Mouse (Mus musculus): Measurements from ENCODE around the gene Pbx1. TPM values are rescaled to one million over a fixed set of nuclear protein-coding genes. Genes with fewer than 3 reads are reported as not detected.

Pbx1 gene
- total and polyA plus RNA-seq, 3 experiments, result 0.10 TPM; not detected in 2

DNA sequence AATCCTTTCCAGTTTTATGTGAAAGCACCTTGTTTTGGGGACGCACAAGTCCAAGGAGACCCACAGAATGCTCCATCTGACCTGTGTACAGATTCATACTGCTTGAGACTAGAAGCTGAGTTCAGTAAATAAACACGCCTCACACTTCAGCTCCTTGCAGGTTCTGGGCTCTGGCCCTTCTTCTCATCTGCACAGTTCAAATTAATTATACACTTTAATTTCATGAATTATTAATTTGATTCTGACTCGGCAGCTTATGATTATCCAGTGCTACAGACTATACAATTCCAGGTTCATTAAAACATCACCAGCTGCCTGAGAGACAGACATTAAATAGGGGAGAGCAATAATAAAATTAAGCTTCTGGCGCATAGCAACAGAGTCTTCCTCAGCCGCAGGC, 156.4 kb downstream of the Pbx1 start:
- Histone ChIP-seq H3K36me3 (ENCODE audit: control insufficient read depth in 1 of 2, insufficient read depth in 2 of 2, low read length in 2 of 2) (no peaks in the 10 kb centered on the region), H3K27me3 (ENCODE audit: control insufficient read depth in 1 of 2, insufficient read depth in 2 of 2, low read length in 2 of 2) (no peaks in the 10 kb centered on the region), H3K4me1 (ENCODE audit: control insufficient read depth in 1 of 2, insufficient read depth in 2 of 2, low read length in 2 of 2) (no peaks in the 10 kb centered on the region)

DNA sequence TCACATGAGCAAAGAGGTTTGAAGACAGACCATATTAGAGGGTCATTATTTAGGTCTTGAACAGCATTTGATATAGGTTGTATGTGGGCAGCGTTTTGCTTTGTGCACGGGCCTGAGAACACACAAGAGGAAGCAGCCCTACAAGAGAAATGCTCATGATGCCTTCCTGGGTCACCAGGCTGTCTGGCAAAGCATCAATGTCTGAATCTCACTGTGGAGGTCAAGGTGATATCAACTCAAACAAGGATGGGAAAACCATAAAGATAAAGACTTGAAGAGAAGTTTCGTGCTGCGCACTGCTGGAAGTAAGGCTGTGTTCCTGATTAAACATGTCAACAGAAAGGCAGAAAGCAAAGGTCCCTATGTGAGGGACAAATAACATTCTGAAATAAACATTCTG, 157.8 kb downstream of the Pbx1 start:
- Histone ChIP-seq H3K27ac (ENCODE audit: control insufficient read depth, low read depth, low read length) (no peak overlapping the region), H3K79me2 (ENCODE audit: control insufficient read depth, insufficient read depth, low read length, poor library complexity) (no peaks in the 10 kb centered on the region), H3K9me3 (replicated peaks; ENCODE audit: insufficient read depth, low read length) (no peaks in the 10 kb centered on the region), H3K4me1 (ENCODE audit: control insufficient read depth in 1 of 2, insufficient read depth in 2 of 2, low read length in 2 of 2) (no peaks in the 10 kb centered on the region), H3K4me3 (ENCODE audit: control insufficient read depth in 1 of 2, insufficient read depth in 1 of 2, low read depth in 2 of 2, low read length in 2 of 2) (no peak overlapping the region), H3K36me3 (ENCODE audit: control insufficient read depth in 1 of 2, insufficient read depth in 2 of 2, low read length in 2 of 2) (no peaks in the 10 kb centered on the region), H3K9ac (ENCODE audit: control insufficient read depth, low read depth, low read length, poor library complexity, severe bottlenecking) (no peak overlapping the region), H3K27me3 (ENCODE audit: control insufficient read depth in 1 of 2, insufficient read depth in 2 of 2, low read length in 2 of 2) (no peaks in the 10 kb centered on the region; a peak in 1 of 4 replicates)
- no peak for TF ChIP-seq JUND (IDR thresholded peaks at IDR 0.05; ENCODE audit: low read depth, low read length)
- TF ChIP-seq MXI1 (IDR thresholded peaks at IDR 0.05; ENCODE audit: low read depth, low read length), result no peak
- DNase-seq (ENCODE audit: low read depth, low spot score), result no peak

More for the DNA sequence above, 156.4 kb downstream of the Pbx1 start:
- no peak for TF ChIP-seq CTCF (IDR thresholded peaks at IDR 0.05 in 2 of 3, conservative IDR thresholded peaks at IDR 0.05 in 1 of 3; ENCODE audit: control insufficient read depth in 1 of 3, insufficient read depth in 1 of 3, low read depth in 2 of 3, low read length in 3 of 3, poor library complexity in 1 of 3, severe bottlenecking in 1 of 3)
- no peak for TF ChIP-seq RAD21 (IDR thresholded peaks at IDR 0.05; ENCODE audit: low read depth, low read length)
- no peak for TF ChIP-seq USF2 (IDR thresholded peaks at IDR 0.05; ENCODE audit: borderline replicate concordance in 1 of 2, insufficient read depth in 1 of 2, low read depth in 1 of 2, low read length in 2 of 2)
- no peak for TF ChIP-seq HCFC1 (IDR thresholded peaks at IDR 0.05; ENCODE audit: low read depth, low read length)
- TF ChIP-seq MYC (IDR thresholded peaks at IDR 0.05; ENCODE audit: low read depth, low read length), result no peak
- TF ChIP-seq ZMIZ1 (IDR thresholded peaks at IDR 0.05; ENCODE audit: low read depth, low read length), result no peak
- TF ChIP-seq MYB (IDR thresholded peaks at IDR 0.05; ENCODE audit: low read depth, low read length), result no peak
- TF ChIP-seq MAFK (IDR thresholded peaks at IDR 0.05; ENCODE audit: borderline replicate concordance, low read depth, low read length), result no peak
- TF ChIP-seq MXI1 (IDR thresholded peaks at IDR 0.05; ENCODE audit: low read depth, low read length), result no peak
- TF ChIP-seq BHLHE40 (IDR thresholded peaks at IDR 0.05; ENCODE audit: borderline replicate concordance, low read depth, low read length), result no peak
- no peak for TF ChIP-seq TCF12 (IDR thresholded peaks at IDR 0.05; ENCODE audit: low read depth, low read length)
- TF ChIP-seq POLR2AphosphoS2 (IDR thresholded peaks at IDR 0.05; ENCODE audit: low read length), result no peak
- TF ChIP-seq MEF2A (IDR thresholded peaks at IDR 0.05; ENCODE audit: extremely low read depth, insufficient replicate concordance, low read depth, low read length, poor library complexity, severe bottlenecking), result no peak
- no peak for TF ChIP-seq ELF1 (IDR thresholded peaks at IDR 0.05; ENCODE audit: low read depth, low read length)
- no peak for TF ChIP-seq UBTF (IDR thresholded peaks at IDR 0.05; ENCODE audit: borderline replicate concordance, insufficient read depth, low read depth, low read length)
- no peak overlapping the region for H3K4me3 ChIP-seq (ENCODE audit: control insufficient read depth in 1 of 2, insufficient read depth in 1 of 2, low read depth in 2 of 2, low read length in 2 of 2)
- no peaks in the 10 kb centered on the region for H3K9me3 ChIP-seq (replicated peaks; ENCODE audit: insufficient read depth, low read length)
- no peak overlapping the region for H3K27ac ChIP-seq (ENCODE audit: control insufficient read depth, low read depth, low read length)
- no peaks in the 10 kb centered on the region for H3K79me2 ChIP-seq (ENCODE audit: control insufficient read depth, insufficient read depth, low read length, poor library complexity)
- no peak for DNase-seq (ENCODE audit: low read depth, low spot score)
- no peak overlapping the region for H3K9ac ChIP-seq (ENCODE audit: control insufficient read depth, low read depth, low read length, poor library complexity, severe bottlenecking)

Data from MEL (cell line).